Mouse (Mus musculus): Measurements from ENCODE around the gene Eed. TPM values are rescaled to one million over a fixed set of nuclear protein-coding genes. Genes with fewer than 3 reads are reported as not detected.

Eed gene
- total RNA-seq, 2 experiments from 2014 or later = 41.0 to 56.5 TPM

GRCm38 (mm10) chr7:89908899-89909621 is 71.7 kb downstream of the Eed start:
- peak in 1 of 2 experiments; percentile 12 for DNase-seq

DNA sequence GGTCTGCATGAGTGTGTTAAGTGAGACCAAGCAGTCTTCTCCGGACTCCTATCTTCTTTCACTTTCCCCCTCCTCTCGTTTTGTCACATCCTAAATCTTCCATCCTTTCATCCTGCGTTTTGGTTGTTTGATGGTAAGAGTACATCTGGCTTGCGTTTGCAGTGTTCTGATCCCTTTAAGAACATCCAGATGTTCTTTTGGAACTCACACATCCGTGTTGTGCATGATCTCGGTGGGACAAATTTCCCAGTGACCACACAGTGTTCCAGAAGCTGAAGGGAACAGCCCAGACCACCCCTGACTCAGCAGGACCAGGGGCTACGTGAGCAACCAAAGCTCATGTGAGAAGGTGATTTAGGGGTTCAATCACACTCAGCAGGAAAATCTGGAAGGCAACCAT is 72.4 kb downstream of the Eed start:
- DNase-seq = no peak

- peak; percentile 76 to 82 for DNase-seq
Measured at GRCm38 (mm10) chr7:89907950-89908349, 72.8 kb downstream of the Eed start.

Other genes with a start within 250 kb of the Eed start
- under 1 TPM in 1 of 2 experiments, not detected in 1; 0.30 TPM for gene Ccdc81, start 77.4 kb downstream of the Eed start, total RNA-seq (2021)
- 10 to 100 TPM; 79.1 to 87.2 TPM for gene Hikeshi, start 39.8 kb downstream of the Eed start, total RNA-seq (2021)
- gene Picalm, start 149.2 kb upstream of the Eed start, total RNA-seq (2021) = 100 to 1,000 TPM; 148 to 152 TPM

Measured in adrenal gland, postnatal 36 days (tissue).